Mouse (Mus musculus): Measurements from ENCODE around the gene Snx17.
A peak's percentile ranks its signal among the peaks of the same experiment; 100 is the strongest.

Gene Snx17

GRCm38 (mm10) chr5:31240637-31241521, 47.9 kb downstream of the Snx17 start, which contains the start of the genes Nrbp1 and Gm9970:
Gene Nrbp1 (plus strand): TSS chr5:31240864.
Gene Gm9970 (minus strand): TSS chr5:31241232.
- peak; percentile 92 for DNase-seq (ENCODE audit: low spot score)

- DNase-seq (ENCODE audit: low spot score), result no peak
Observed at GRCm38 (mm10) chr5:31241522-31242034, 48.6 kb downstream of the Snx17 start.

- no peak for DNase-seq (ENCODE audit: low spot score)
Observed at GRCm38 (mm10) chr5:31242191-31242590, 49.2 kb downstream of the Snx17 start.

Measured in c-Kit-positive CD71-positive TER-119-positive erythroid progenitor cells, embryonic 14.5 days (primary cell).